Mouse (Mus musculus) neural tube, embryonic 13.5 days (tissue): ENCODE data around the gene Gm10563. TPM values are rescaled to one million over a fixed set of nuclear protein-coding genes. Genes with fewer than 3 reads are reported as not detected.
"Not testable (repeated sequence)": the region's sequence is repeated elsewhere in the genome, so short reads cannot be mapped to it uniquely, and the experiment has no call there.

Experiments
- ATAC-seq: fragments of 200-750 bp; cut with Nextera tagmentation; 2 replicates; pipeline ENCODE4 v1.8.0; 2017; ENCODE audit warnings: low read depth, mild to moderate bottlenecking, moderate TSS enrichment, moderate library complexity
- H3K27ac ChIP-seq: fragments of 300-500 bp; sonication (generic); replicated peaks from 2 replicates; pipeline ENCODE4 v1.5.1; 2015; ENCODE audit warnings: moderate library complexity, mild to moderate bottlenecking, inconsistent platforms
- H3K27me3 ChIP-seq: fragments of 300-500 bp; sonication (generic); 2 replicates; pipeline ENCODE4 v1.6.1; 2015; ENCODE audit warnings: mild to moderate bottlenecking, inconsistent platforms
- H3K36me3 ChIP-seq: fragments of 300-500 bp; sonication (generic); 2 replicates; pipeline ENCODE4 v1.6.1; 2015; ENCODE audit warnings: mild to moderate bottlenecking, inconsistent platforms
- H3K4me1 ChIP-seq: fragments of 300-500 bp; sonication (generic); replicated peaks from 2 replicates; pipeline ENCODE4 v1.6.1; 2015; ENCODE audit warnings: inconsistent platforms
- H3K4me2 ChIP-seq: fragments of 300-500 bp; sonication (generic); 2 replicates; pipeline ENCODE4 v1.6.1; 2015; ENCODE audit warnings: inconsistent platforms, mild to moderate bottlenecking, moderate library complexity
- H3K4me3 ChIP-seq: fragments of 300-500 bp; sonication (generic); 2 replicates; pipeline ENCODE4 v1.5.1; 2015; ENCODE audit warnings: mild to moderate bottlenecking, inconsistent platforms
- H3K9ac ChIP-seq: fragments of 300-500 bp; sonication (generic); 2 replicates; pipeline ENCODE4 v1.6.1; 2015; ENCODE audit warnings: moderate library complexity, mild to moderate bottlenecking, inconsistent platforms
- H3K9me3 ChIP-seq: fragments of 300-500 bp; sonication (generic); 2 replicates; pipeline ENCODE4 v1.6.1; 2016; ENCODE audit warnings: inconsistent platforms
- WGBS: fragments of 180-500 bp; shearing (Covaris S2); methylation state at CpG from one replicate; pipeline ENCODE4 v1.1.7; 2015; 5-methylcytosine and 5-hydroxymethylcytosine counted together
- polyA plus RNA-seq: library from polyadenylated mRNA; unstranded; fragments of >200 nt; fragmentation: Nextera tagmentation; extraction: Ambion mirVana; gene quantifications from 2 replicates; pipeline ENCODE4 v1.2.1, GENCODE M21; 2015

Gm10563 gene
- polyA plus RNA-seq, result not detected in 2 replicates

DNA sequence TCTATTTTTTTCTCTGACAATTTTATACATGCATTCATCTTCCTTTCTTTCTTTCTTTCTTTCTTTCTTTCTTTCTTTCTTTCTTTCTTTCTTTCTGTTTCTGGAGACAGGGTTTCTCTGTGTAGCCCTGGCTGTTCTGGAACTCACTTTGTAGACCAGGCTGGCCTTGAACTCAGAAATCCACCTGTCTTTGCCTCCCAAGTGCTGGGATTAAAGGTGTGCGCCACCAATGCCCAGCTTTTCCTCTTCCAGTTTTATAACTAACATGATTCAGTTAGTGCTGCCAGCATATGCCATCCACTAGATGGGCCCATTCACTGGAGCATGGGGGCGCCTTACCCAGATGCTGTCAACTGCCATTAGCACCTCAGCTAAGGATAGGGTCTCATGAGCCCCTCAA is at the start of gene Gm10563:
Gene Gm10563, minus strand, starts transcription at position 101 of the 400 bp plus-strand sequence.
- ATAC-seq, H3K4me3 ChIP-seq, H3K4me1 ChIP-seq, H3K27me3 ChIP-seq, H3K4me2 ChIP-seq, H3K9me3 ChIP-seq, H3K27ac ChIP-seq, H3K9ac ChIP-seq: not testable (repeated sequence)
- peaks cover 92% of the 10 kb centered on the region for H3K36me3 ChIP-seq
- WGBS, result 95% methylated on average over 2 of the region's 2 CpGs

DNA sequence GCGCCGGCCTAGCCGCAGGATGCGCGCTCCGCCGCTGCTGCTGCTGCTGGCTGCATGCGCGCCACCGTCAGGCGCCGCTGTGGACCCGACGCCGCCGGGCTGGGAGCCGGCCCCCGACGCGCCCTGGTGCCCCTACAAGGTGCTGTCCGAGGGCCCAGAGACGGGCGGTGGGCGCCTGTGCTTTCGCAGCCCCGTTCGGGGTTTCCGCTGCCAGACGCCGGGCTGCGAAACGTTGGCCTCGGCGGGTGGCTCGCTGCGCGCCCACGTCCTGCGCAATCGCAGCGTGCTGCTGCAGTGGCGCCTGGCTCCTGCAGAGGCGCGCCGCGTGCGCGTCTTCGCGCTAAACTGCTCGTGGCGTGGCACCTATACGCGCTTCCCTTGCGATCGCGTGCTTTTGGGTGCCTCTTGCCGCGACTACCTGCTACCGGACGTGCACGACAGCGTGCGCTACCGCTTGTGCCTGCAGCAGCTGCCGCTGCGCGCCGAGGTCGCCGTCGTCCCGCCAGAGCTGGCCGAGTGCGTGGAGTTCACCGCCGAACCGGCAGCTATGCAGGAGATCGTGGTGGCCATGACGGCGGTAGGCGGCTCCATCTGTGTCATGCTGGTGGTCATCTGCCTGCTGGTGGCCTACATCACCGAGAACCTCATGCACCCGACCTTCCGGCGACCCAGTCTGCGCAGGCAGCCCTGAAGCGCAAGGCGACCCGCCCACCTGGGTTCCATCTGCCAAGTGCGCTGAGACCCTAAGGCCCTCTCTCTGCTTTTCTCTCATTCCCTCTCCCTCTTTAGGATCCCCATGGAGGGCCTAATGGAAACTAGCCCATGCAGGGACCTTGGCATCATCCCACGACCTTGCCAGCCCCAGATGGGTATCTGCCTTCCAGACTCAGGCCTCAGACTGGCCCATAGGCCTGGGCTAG is 49.5 kb upstream of the Gm10563 start:
- H3K4me1 ChIP-seq, result peaks cover 32% of the 10 kb centered on the region
- peak overlapping the region; percentile 89 for H3K4me2 ChIP-seq
- peaks cover 30% of the 10 kb centered on the region for H3K27me3 ChIP-seq
- H3K36me3 ChIP-seq, result no peaks in the 10 kb centered on the region
- H3K27ac ChIP-seq, result peak overlapping the region; percentile 95
- peak overlapping the region; percentile 71 for H3K4me3 ChIP-seq
- peak overlapping the region; percentile 91 for H3K9ac ChIP-seq
- no peaks in the 10 kb centered on the region for H3K9me3 ChIP-seq
- ATAC-seq, result peak; percentile 91
- 1% methylated on average over 88 of the region's 92 CpGs for WGBS

- peaks cover 30% of the 10 kb centered on the region for H3K27me3 ChIP-seq
- under 1% methylated on average over 29 of the region's 47 CpGs for WGBS
These were observed 48.9 kb upstream of the Gm10563 start, which contains the start of gene Fndc10 for GRCm38 (mm10) chr4:155694111-155694481. Fndc10 (plus strand) TSS chr4:155694342.

DNA sequence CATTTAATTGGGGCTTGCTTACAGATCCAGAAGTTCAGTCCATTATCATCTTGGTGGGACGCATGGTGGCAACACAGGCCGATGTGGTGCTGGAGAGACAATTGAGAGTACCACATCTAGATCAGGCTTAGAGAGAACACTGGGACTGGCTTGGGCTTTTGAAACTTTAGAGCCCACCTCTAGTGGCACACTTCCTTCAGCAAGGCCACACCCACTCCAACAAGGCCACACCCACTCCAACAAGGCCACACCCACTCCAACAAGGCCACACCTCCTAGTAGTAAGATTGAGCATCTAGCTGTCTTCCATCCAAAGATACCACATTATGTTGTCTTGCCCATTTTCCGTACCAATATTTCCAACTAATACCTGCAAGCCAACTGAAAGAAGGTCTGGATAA is 47.2 kb upstream of the Gm10563 start:
- Histone ChIP-seq H3K36me3 (no peaks in the 10 kb centered on the region), H3K4me3 (no peak overlapping the region), H3K27me3 (peaks cover 30% of the 10 kb centered on the region), H3K4me1 (peaks cover 32% of the 10 kb centered on the region), H3K4me2 (no peak overlapping the region), H3K9ac (no peak overlapping the region), H3K9me3 (no peaks in the 10 kb centered on the region), H3K27ac (no peak overlapping the region)
- WGBS, result 98% methylated on average over 3 of the region's 3 CpGs
- no peak for ATAC-seq

More at GRCm38 (mm10) chr4:155694111-155694481, 48.9 kb upstream of the Gm10563 start, which contains the start of gene Fndc10:
- Histone ChIP-seq H3K9ac (peak within 1 kb of the TSS; percentile 91), H3K36me3 (no peaks in the 10 kb centered on the region), H3K4me2 (peak within 1 kb of the TSS; percentile 89), H3K9me3 (no peaks in the 10 kb centered on the region), H3K4me3 (peak within 1 kb of the TSS; percentile 71), H3K27ac (peak within 1 kb of the TSS; percentile 95), H3K4me1 (peaks cover 32% of the 10 kb centered on the region)
- peak; percentile 90 for ATAC-seq

GRCm38 (mm10) chr4:155690571-155691375 is 45.6 kb upstream of the Gm10563 start:
- Histone ChIP-seq H3K9ac (no peak overlapping the region), H3K4me3 (no peak overlapping the region), H3K27ac (no peak overlapping the region), H3K4me2 (no peak overlapping the region), H3K4me1 (peaks cover 17% of the 10 kb centered on the region), H3K9me3 (no peaks in the 10 kb centered on the region), H3K36me3 (no peaks in the 10 kb centered on the region), H3K27me3 (peaks cover 18% of the 10 kb centered on the region)
- no peak for ATAC-seq
- WGBS, result 86% methylated on average over 12 of the region's 12 CpGs

GRCm38 (mm10) chr4:155687764-155688163 is 42.6 kb upstream of the Gm10563 start:
- 86% methylated on average over 4 of the region's 4 CpGs for WGBS

DNA sequence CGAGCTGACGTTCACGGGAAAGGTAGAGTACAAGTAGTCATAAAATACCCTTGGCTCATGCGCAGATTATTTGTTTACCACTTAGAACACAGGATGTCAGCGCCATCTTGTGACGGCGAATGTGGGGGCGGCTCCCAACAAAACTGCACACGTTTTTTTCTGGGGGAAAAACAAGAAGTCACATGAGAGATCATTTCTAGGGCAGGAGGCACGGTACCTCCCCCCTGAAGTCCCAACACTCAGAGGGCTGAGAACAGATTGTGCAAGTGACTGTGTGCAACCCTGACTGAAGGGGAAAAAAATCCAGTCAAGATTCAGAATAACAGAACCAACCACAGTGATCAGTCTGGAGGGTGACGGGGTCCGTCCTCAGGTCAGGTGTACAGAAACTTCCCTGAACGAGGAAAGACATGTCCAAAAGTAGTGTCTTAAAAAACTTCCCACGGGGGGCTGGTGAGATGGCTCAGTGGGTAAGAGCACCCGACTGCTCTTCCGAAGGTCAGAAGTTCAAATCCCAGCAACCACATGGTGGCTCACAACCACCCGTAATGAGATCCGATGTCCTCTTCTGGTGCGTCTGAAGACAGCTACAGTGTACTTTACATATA is 38.6 kb upstream of the Gm10563 start:
- 92% methylated on average over 16 of the region's 19 CpGs for WGBS
- not testable (repeated sequence) for ATAC-seq

More at GRCm38 (mm10) chr4:155687764-155688163, 42.6 kb upstream of the Gm10563 start:
- H3K4me2 ChIP-seq, H3K27ac ChIP-seq, H3K27me3 ChIP-seq, ATAC-seq, H3K9me3 ChIP-seq, H3K4me3 ChIP-seq, H3K36me3 ChIP-seq, H3K4me1 ChIP-seq, H3K9ac ChIP-seq: not testable (repeated sequence)

GRCm38 (mm10) chr4:155675991-155676390 is 30.8 kb upstream of the Gm10563 start:
- Histone ChIP-seq H3K4me2 (no peak overlapping the region), H3K9me3 (no peaks in the 10 kb centered on the region), H3K9ac (no peak overlapping the region), H3K36me3 (no peaks in the 10 kb centered on the region), H3K27ac (no peak overlapping the region), H3K4me1 (no peaks in the 10 kb centered on the region), H3K27me3 (no peaks in the 10 kb centered on the region), H3K4me3 (no peak overlapping the region)
- WGBS, result 90% methylated on average over 2 of the region's 2 CpGs
- no peak for ATAC-seq

More for the DNA sequence above, 38.6 kb upstream of the Gm10563 start:
- H3K9me3 ChIP-seq, H3K4me3 ChIP-seq, H3K27ac ChIP-seq, H3K4me2 ChIP-seq, H3K4me1 ChIP-seq, H3K27me3 ChIP-seq, H3K9ac ChIP-seq, H3K36me3 ChIP-seq: not testable (repeated sequence)

GRCm38 (mm10) chr4:155672082-155672481 is 26.9 kb upstream of the Gm10563 start:
- WGBS, result 62% methylated on average over 2 of the region's 2 CpGs
- no peaks in the 10 kb centered on the region for H3K9me3 ChIP-seq
- H3K4me1 ChIP-seq, result peaks cover 12% of the 10 kb centered on the region
- H3K36me3 ChIP-seq, result no peaks in the 10 kb centered on the region
- no peak overlapping the region for H3K27ac ChIP-seq
- H3K4me2 ChIP-seq, result no peak overlapping the region
- H3K4me3 ChIP-seq, result no peak overlapping the region
- no peak for ATAC-seq
- H3K27me3 ChIP-seq, result no peaks in the 10 kb centered on the region
- no peak overlapping the region for H3K9ac ChIP-seq

DNA sequence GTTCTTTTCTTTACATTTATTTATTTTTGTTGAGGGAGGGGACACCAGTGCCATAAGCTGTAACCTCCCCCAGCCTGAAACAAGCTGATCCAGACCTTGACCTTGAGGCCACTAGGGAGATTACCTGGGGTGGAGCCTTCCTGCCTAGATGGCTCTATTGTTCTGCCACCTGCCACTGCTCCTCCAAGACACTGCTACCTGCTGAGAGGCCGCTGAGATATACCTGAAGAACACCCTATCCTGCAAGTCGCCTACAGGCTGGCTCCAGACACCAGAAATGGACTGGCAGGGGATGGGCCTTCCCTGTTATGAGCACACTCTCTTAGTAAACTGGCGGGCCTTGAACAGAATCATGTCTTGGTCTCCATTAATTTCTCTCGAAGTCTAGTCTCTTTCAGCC is 25.0 kb upstream of the Gm10563 start:
- 67% methylated on average over 4 of the region's 4 CpGs for WGBS

DNA sequence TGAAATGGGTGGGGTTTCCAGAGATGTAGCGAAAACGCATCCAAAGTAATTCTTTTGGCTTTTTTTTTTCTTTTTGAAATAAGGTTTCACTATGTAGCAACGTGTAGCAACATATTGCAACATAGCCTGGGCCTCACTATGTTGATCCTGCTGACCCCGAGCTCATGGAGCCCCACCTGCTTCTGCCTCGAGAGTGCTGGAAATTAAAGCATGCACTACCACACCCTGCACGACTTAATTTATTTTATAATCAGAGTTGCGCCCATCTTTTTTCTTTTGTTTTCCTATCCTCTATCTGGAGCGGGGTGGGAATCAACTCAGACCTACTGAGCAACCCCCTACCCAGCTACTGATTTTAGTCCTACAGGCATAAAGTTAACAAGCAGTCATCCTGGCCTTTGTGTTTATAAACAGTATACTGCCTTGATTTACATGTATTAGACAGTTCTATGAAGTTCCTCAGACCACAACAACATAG is 24.4 kb upstream of the Gm10563 start:
- peaks cover 12% of the 10 kb centered on the region for H3K4me1 ChIP-seq
- peak overlapping the region; percentile 92 for H3K4me2 ChIP-seq
- H3K4me3 ChIP-seq, result peak overlapping the region; percentile 88
- 1% methylated on average over 8 of the region's 8 CpGs for WGBS
- peaks cover 17% of the 10 kb centered on the region for H3K36me3 ChIP-seq
- peak overlapping the region; percentile 91; the same call in 1 of the 2 replicates for H3K9ac ChIP-seq
- no peaks in the 10 kb centered on the region for H3K27me3 ChIP-seq
- ATAC-seq, result peak; percentile 21; the same call in 1 of the 2 replicates
- H3K9me3 ChIP-seq, result no peaks in the 10 kb centered on the region
- peak overlapping the region; percentile 86 for H3K27ac ChIP-seq

More for the DNA sequence above, 25.0 kb upstream of the Gm10563 start:
- Histone ChIP-seq H3K4me2 (0 out of 2 replicates have a peak overlapping the region, but pooled peaks have one; percentile 92), H3K4me1 (peaks cover 12% of the 10 kb centered on the region), H3K36me3 (peaks cover 11% of the 10 kb centered on the region)
- not testable (repeated sequence) for H3K4me3 ChIP-seq, H3K9ac ChIP-seq, ATAC-seq, H3K27ac ChIP-seq, H3K27me3 ChIP-seq, H3K9me3 ChIP-seq
